Comparison of ENCODE assay signal across 8 mouse cellular contexts in the genomic region with DNA sequence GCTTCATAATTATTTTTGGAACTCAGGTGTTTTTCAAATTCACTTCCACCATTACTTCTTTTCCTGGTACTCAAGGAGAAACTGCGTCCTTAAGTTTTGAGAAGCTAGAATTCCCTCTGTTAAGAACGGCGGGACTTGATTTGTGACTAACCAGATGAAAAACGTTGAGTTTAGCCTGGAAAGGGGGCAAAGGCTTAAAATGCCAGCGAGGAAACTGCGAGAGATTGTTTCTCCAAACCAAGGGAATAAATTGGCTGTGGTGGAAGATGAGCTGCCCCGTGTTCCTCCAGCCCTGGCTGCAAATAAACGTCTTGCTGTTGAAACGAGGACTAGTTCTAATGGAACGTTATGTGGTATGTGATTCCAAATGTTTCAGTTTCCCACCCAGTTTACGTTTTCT. TPM values are rescaled to one million over a fixed set of nuclear protein-coding genes. Genes with fewer than 3 reads are reported as not detected.
DNase-seq lines count a peak whose midpoint lies in the region; ATAC-seq and TF ChIP-seq lines count a peak whose summit lies in the region.

No protein-coding gene starts in this region.

- no peaks in the 10 kb centered on the region for H3K9me3 ChIP-seq in heart, embryonic 16.5 days (replicated peaks; ENCODE audit: control insufficient read depth, low read length)
- H3K9me3 ChIP-seq in MEL (replicated peaks; ENCODE audit: insufficient read depth, low read length): no peaks in the 10 kb centered on the region
- H3K9me3 ChIP-seq in hindbrain, embryonic 10.5 days: no peaks in the 10 kb centered on the region
- H3K9me3 ChIP-seq in midbrain, embryonic 13.5 days: no peaks in the 10 kb centered on the region

- intact Hi-C loops in heart, postnatal 25 days (cut with DNase I): loop anchor here (5.0 kb wide), 1 partner anchor 170 kb away; no protein-coding TSS in a partner anchor

- TF ChIP-seq EP300 in MEL (IDR thresholded peaks at IDR 0.05; ENCODE audit: low read depth in 1 of 2, low read length in 2 of 2): no peak

- DNase-seq in heart, postnatal 25 days (ENCODE audit: low spot score): no peak
- DNase-seq in MEL (ENCODE audit: low read depth, low spot score) (peak; percentile 53), adipocyte (ENCODE audit: low spot score) (no peak)
- DNase-seq in hindbrain, embryonic 10.5 days (ENCODE audit: low spot score): no peak
- DNase-seq in right cerebral cortex, adult 18-20 months: no peak
- no peak for DNase-seq in testis, postnatal 14 days (ENCODE audit: low spot score)

- WGBS in heart, embryonic 16.5 days: 6% methylated on average over 11 of the region's 11 CpGs
- WGBS in hindbrain, embryonic 10.5 days: 16% methylated on average over 11 of the region's 11 CpGs
- WGBS in midbrain, embryonic 13.5 days: 11% methylated on average over 11 of the region's 11 CpGs

- no peak for TF ChIP-seq RAD21 in MEL (IDR thresholded peaks at IDR 0.05; ENCODE audit: low read depth, low read length)

- peaks cover 22% of the 10 kb centered on the region for H3K36me3 ChIP-seq in heart, embryonic 16.5 days (ENCODE audit: control insufficient read depth, insufficient read depth)
- H3K36me3 ChIP-seq in MEL (ENCODE audit: control insufficient read depth in 1 of 2, insufficient read depth in 2 of 2, low read length in 2 of 2): peaks cover 3 to 21% of the 10 kb centered on the region in 2 experiments; a peak in 3 of 4 replicates
- H3K36me3 ChIP-seq in hindbrain, embryonic 10.5 days: peaks cover 42% of the 10 kb centered on the region
- peaks cover 27% of the 10 kb centered on the region for H3K36me3 ChIP-seq in midbrain, embryonic 13.5 days

- H3K27me3 ChIP-seq in heart, embryonic 16.5 days (ENCODE audit: control insufficient read depth, insufficient read depth, low read length): no peaks in the 10 kb centered on the region
- no peaks in the 10 kb centered on the region for H3K27me3 ChIP-seq in MEL (ENCODE audit: control insufficient read depth in 1 of 2, insufficient read depth in 2 of 2, low read length in 2 of 2)
- no peaks in the 10 kb centered on the region for H3K27me3 ChIP-seq in hindbrain, embryonic 10.5 days (ENCODE audit: insufficient read depth, poor library complexity, severe bottlenecking)
- no peaks in the 10 kb centered on the region for H3K27me3 ChIP-seq in midbrain, embryonic 13.5 days

- H3K27ac ChIP-seq in heart, embryonic 16.5 days (ENCODE audit: low read length): no peak overlapping the region
- peak overlapping the region; percentile 36; the same call in 1 of the 2 replicates for H3K27ac ChIP-seq in MEL (ENCODE audit: control insufficient read depth, low read depth, low read length)
- peak overlapping the region; percentile 94 for H3K27ac ChIP-seq in hindbrain, embryonic 10.5 days
- no peak overlapping the region for H3K27ac ChIP-seq in midbrain, embryonic 13.5 days

- peaks cover 27% of the 10 kb centered on the region for H3K79me2 ChIP-seq in MEL (ENCODE audit: control insufficient read depth, insufficient read depth, low read length, poor library complexity)

- H3K4me2 ChIP-seq in heart, embryonic 16.5 days (ENCODE audit: low read depth, low read length): peak overlapping the region; percentile 99
- H3K4me2 ChIP-seq in midbrain, embryonic 13.5 days (replicated peaks): peak overlapping the region; percentile 88

- ATAC-seq in heart, embryonic 16.5 days (replicated peaks; ENCODE audit: extremely low read depth, insufficient read depth, low FRiP score): no peak
- no peak for ATAC-seq in midbrain, embryonic 13.5 days

- H3K4me1 ChIP-seq in heart, embryonic 16.5 days (ENCODE audit: control insufficient read depth, insufficient read depth, low read length): peaks cover 20% of the 10 kb centered on the region
- H3K4me1 ChIP-seq in MEL (ENCODE audit: control insufficient read depth in 1 of 2, insufficient read depth in 2 of 2, low read length in 2 of 2): peaks cover 0 to 7% of the 10 kb centered on the region in 2 experiments; a peak in 2 of 4 replicates
- H3K4me1 ChIP-seq in hindbrain, embryonic 10.5 days (replicated peaks): peaks cover 32% of the 10 kb centered on the region
- peaks cover 44% of the 10 kb centered on the region for H3K4me1 ChIP-seq in midbrain, embryonic 13.5 days (replicated peaks)

- H3K4me3 ChIP-seq in heart, embryonic 16.5 days (ENCODE audit: low read length): peak overlapping the region; percentile 84
- H3K4me3 ChIP-seq in MEL (ENCODE audit: control insufficient read depth in 1 of 2, insufficient read depth in 1 of 2, low read depth in 2 of 2, low read length in 2 of 2): peak overlapping the region; percentile 70 to 81
- H3K4me3 ChIP-seq in hindbrain, embryonic 10.5 days: peak overlapping the region; percentile 98
- H3K4me3 ChIP-seq in midbrain, embryonic 13.5 days (replicated peaks): peak overlapping the region; percentile 82

- TF ChIP-seq POLR2A in MEL (IDR thresholded peaks at IDR 0.05; ENCODE audit: control insufficient read depth in 1 of 2, insufficient read depth in 1 of 2, low read depth in 1 of 2, low read length in 2 of 2, poor library complexity in 1 of 2): no peak

- peak overlapping the region; percentile 69 for H3K9ac ChIP-seq in heart, embryonic 16.5 days (ENCODE audit: low read length)
- H3K9ac ChIP-seq in MEL (ENCODE audit: control insufficient read depth, low read depth, low read length, poor library complexity, severe bottlenecking): peak overlapping the region; percentile 96
- H3K9ac ChIP-seq in midbrain, embryonic 13.5 days (replicated peaks): peak overlapping the region; percentile 86

- TF ChIP-seq CTCF in MEL (IDR thresholded peaks at IDR 0.05 in 2 of 3, conservative IDR thresholded peaks at IDR 0.05 in 1 of 3; ENCODE audit: control insufficient read depth in 1 of 3, insufficient read depth in 1 of 3, low read depth in 2 of 3, low read length in 3 of 3, poor library complexity in 1 of 3, severe bottlenecking in 1 of 3): no peak

TF ChIP-seq in MEL, 35 proteins besides CTCF, POLR2A, EP300 and RAD21:
- TF ChIP-seq SMC3 (IDR thresholded peaks at IDR 0.05; ENCODE audit: low read depth, low read length): no peak
- TF ChIP-seq MEF2A (IDR thresholded peaks at IDR 0.05; ENCODE audit: extremely low read depth, insufficient replicate concordance, low read depth, low read length, poor library complexity, severe bottlenecking): no peak
- TF ChIP-seq MXI1 (IDR thresholded peaks at IDR 0.05; ENCODE audit: low read depth, low read length): no peak
- no peak for TF ChIP-seq E2F4 (IDR thresholded peaks at IDR 0.05; ENCODE audit: borderline replicate concordance, low read depth, low read length)
- no peak for TF ChIP-seq CHD1 (IDR thresholded peaks at IDR 0.05; ENCODE audit: low read depth, low read length)
- TF ChIP-seq HCFC1 (IDR thresholded peaks at IDR 0.05; ENCODE audit: low read depth, low read length): no peak
- no peak for TF ChIP-seq BHLHE40 (IDR thresholded peaks at IDR 0.05; ENCODE audit: borderline replicate concordance, low read depth, low read length)
- no peak for TF ChIP-seq UBTF (IDR thresholded peaks at IDR 0.05; ENCODE audit: borderline replicate concordance, insufficient read depth, low read depth, low read length)
- TF ChIP-seq ZC3H11A (IDR thresholded peaks at IDR 0.05; ENCODE audit: low read depth, low read length): no peak
- TF ChIP-seq MYC (IDR thresholded peaks at IDR 0.05; ENCODE audit: low read depth, low read length): no peak
- no peak for TF ChIP-seq POLR2AphosphoS2 (IDR thresholded peaks at IDR 0.05; ENCODE audit: low read length)
- TF ChIP-seq TBP (IDR thresholded peaks at IDR 0.05; ENCODE audit: low read depth, low read length): no peak
- TF ChIP-seq SIN3A (IDR thresholded peaks at IDR 0.05; ENCODE audit: low read length): no peak
- no peak for TF ChIP-seq USF2 (IDR thresholded peaks at IDR 0.05; ENCODE audit: borderline replicate concordance in 1 of 2, insufficient read depth in 1 of 2, low read depth in 1 of 2, low read length in 2 of 2)
- TF ChIP-seq GATA1 (IDR thresholded peaks at IDR 0.05; ENCODE audit: low read depth, low read length): no peak
- TF ChIP-seq NELFE (IDR thresholded peaks at IDR 0.05; ENCODE audit: low read depth, low read length): no peak
- no peak for TF ChIP-seq USF1 (IDR thresholded peaks at IDR 0.05; ENCODE audit: low read depth, low read length)

RNA-seq across cellular contexts. Expression of gene 2700049A03Rik, which starts 1.0 kb away (rescaled TPM):
- polyA plus RNA-seq in heart, embryonic 16.5 days (2015; fragmentation: Nextera tagmentation; extraction: Ambion mirVana): 9.1 and 9.2 TPM in 2 replicates
- 1 to 10 TPM; 3.0 to 3.3 TPM for total RNA-seq in heart, postnatal 25 days (2021)
- total RNA-seq in MEL (2012; rRNA removed): 5.8 and 6.6 TPM in 2 replicates
- 1 to 10 TPM in 1 of 2 experiments, not detected in 1; 7.2 TPM for polyA plus RNA-seq in MEL (2012; ENCODE audit: insufficient read depth in 1 of 2, insufficient read length in 2 of 2, low read depth in 1 of 2, low replicate concordance in 2 of 2, missing spikeins in 1 of 2)
- 14.3 and 17.5 TPM in 2 replicates for polyA plus RNA-seq in hindbrain, embryonic 10.5 days (2016; fragmentation: Nextera tagmentation; extraction: Ambion mirVana)
- polyA plus RNA-seq in midbrain, embryonic 13.5 days (2015; fragmentation: Nextera tagmentation; extraction: Ambion mirVana): 15.0 and 19.4 TPM in 2 replicates

RNA-seq across cellular contexts. Expression of gene Timm9, which starts 1.2 kb away (rescaled TPM):
- 98.9 and 108 TPM in 2 replicates for polyA plus RNA-seq in heart, embryonic 16.5 days (2015; fragmentation: Nextera tagmentation; extraction: Ambion mirVana)
- 10 to 100 TPM; 33.6 to 35.6 TPM for total RNA-seq in heart, postnatal 25 days (2021)
- 131 and 147 TPM in 2 replicates for total RNA-seq in MEL (2012; rRNA removed)
- polyA plus RNA-seq in MEL (2012; ENCODE audit: insufficient read depth in 1 of 2, insufficient read length in 2 of 2, low read depth in 1 of 2, low replicate concordance in 2 of 2, missing spikeins in 1 of 2): 10 to 100 TPM in 1 of 2 experiments, not detected in 1; 68.4 TPM
- polyA plus RNA-seq in hindbrain, embryonic 10.5 days (2016; fragmentation: Nextera tagmentation; extraction: Ambion mirVana): 69.8 and 77.8 TPM in 2 replicates
- 80.7 and 85.2 TPM in 2 replicates for polyA plus RNA-seq in midbrain, embryonic 13.5 days (2015; fragmentation: Nextera tagmentation; extraction: Ambion mirVana)

RNA-seq across cellular contexts. Expression of gene Tomm20l, which starts 26.5 kb away (rescaled TPM):
- polyA plus RNA-seq in heart, embryonic 16.5 days (2015; fragmentation: Nextera tagmentation; extraction: Ambion mirVana): 0.37 TPM in 1 of 2 replicates, not detected in the other
- 1 to 10 TPM in 1 of 2 experiments, under 1 TPM in 1; 0.81 to 2.1 TPM for total RNA-seq in heart, postnatal 25 days (2021)
- not detected in 2 replicates for total RNA-seq in MEL (2012; rRNA removed)
- under 1 TPM in 1 of 2 experiments, not detected in 1; 0.29 TPM for polyA plus RNA-seq in MEL (2012; ENCODE audit: insufficient read depth in 1 of 2, insufficient read length in 2 of 2, low read depth in 1 of 2, low replicate concordance in 2 of 2, missing spikeins in 1 of 2)
- not detected in 2 replicates for polyA plus RNA-seq in hindbrain, embryonic 10.5 days (2016; fragmentation: Nextera tagmentation; extraction: Ambion mirVana)
- 0.32 TPM in 1 of 2 replicates, not detected in the other for polyA plus RNA-seq in midbrain, embryonic 13.5 days (2015; fragmentation: Nextera tagmentation; extraction: Ambion mirVana)

Comparison
In these comparisons a context has a peak if more than half of its experiments do, and no peak if none do; other contexts are left out.
1. H3K27ac ChIP-seq: peak in MEL (single experiment) and hindbrain, embryonic 10.5 days (single experiment); none in heart, embryonic 16.5 days (single experiment) and midbrain, embryonic 13.5 days (single experiment).
2. Peak in every context shown above with its lines, with median percentiles within 50 percentile points of each other: H3K4me3 ChIP-seq and H3K9ac ChIP-seq.